Mouse (Mus musculus): ENCODE measurements around the gene Ttc17. TPM values are rescaled to one million over a fixed set of nuclear protein-coding genes. Genes with fewer than 3 reads are reported as not detected.

Ttc17 gene
- 22.0 and 24.0 TPM in 2 replicates for polyA plus RNA-seq (2015; fragmentation: Nextera tagmentation; extraction: Ambion mirVana)

DNA sequence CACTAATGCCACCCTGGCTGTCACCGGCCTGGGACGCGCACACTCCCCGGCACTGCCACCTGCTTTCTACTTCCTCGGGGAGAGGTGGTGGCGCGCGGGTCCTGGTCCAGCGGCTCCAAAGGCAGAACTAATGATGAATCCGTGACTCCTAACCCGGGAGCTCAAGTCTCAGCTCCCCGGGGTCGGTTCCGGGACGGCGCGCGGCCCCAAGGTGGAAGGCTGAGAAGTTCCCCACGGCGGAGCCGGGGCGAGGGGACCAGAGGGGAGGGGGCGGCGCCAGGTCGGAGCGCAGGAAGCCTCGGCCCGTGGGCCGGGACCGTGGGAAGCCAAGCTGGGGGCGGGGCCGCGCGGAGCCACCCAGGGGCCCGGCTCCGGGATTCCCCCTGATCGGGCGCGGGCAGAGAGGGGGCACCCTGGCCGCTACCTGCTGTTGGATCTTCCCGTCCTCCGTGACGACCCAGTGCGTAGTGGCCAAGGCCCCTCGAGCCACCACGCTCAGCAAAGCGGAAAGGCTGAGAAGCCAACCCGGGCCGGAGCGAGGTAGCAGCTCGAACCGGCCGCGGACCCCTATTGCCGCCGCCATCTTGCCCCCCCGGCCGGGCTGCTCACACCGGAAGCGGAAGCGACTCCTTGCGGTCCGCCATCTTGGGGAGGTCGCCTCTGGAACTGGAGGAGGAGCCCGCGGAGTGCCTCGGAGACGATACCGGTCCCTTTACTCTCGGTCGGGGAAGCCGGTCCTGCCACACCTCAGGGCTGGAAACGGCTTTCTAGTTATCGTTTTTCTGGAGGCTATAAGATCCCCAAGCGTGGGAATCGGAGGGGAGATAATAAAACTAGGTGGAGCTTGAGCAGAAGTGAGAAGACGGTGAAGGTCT, at the start of gene Ttc17:
Ttc17 (minus strand) TSS at position 607 of the 875 bp plus-strand sequence.
- Histone ChIP-seq H3K4me1 (ENCODE audit: control insufficient read depth, insufficient read depth, low read depth, low read length) (peaks cover 19% of the 10 kb centered on the region), H3K9me3 (ENCODE audit: control insufficient read depth, low read length) (no peaks in the 10 kb centered on the region), H3K9ac (ENCODE audit: low read depth, low read length) (peak within 1 kb of the TSS; percentile 80), H3K27ac (ENCODE audit: low read depth, low read length) (peak within 1 kb of the TSS; percentile 86), H3K4me2 (ENCODE audit: low read length) (peak within 1 kb of the TSS; percentile 72), H3K36me3 (ENCODE audit: control insufficient read depth, insufficient read depth, low read length) (peaks cover 3% of the 10 kb centered on the region; the same call in 1 of the 2 replicates), H3K27me3 (replicated peaks; ENCODE audit: control insufficient read depth, insufficient read depth, low read length) (no peaks in the 10 kb centered on the region), H3K4me3 (ENCODE audit: low read length) (peak within 1 kb of the TSS; percentile 58)
- ATAC-seq, result peak; percentile 94
- under 1% methylated on average over 72 of the region's 77 CpGs for WGBS

DNA sequence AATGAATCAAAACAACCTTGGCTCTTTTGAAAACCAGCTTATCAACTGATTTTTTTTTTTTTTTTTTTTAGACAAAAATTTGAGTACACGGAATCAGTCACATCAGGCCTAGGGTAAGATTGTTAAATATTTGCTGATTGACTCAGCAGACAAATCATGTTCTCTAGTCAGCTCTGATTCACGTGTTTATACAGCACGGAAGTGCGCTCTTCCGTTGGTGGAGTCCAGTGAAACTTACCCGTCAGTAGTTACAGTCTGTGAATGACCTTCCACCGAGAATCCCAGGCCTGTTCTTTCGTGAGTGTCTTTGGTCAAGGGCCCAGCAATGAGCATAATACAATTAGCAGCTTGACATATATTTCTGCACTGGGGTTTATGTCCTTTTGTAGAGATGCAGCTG, 43.2 kb upstream of the Ttc17 start:
- no peak overlapping the region for H3K27ac ChIP-seq (ENCODE audit: low read depth, low read length)
- no peak overlapping the region for H3K9ac ChIP-seq (ENCODE audit: low read depth, low read length)
- H3K4me2 ChIP-seq (ENCODE audit: low read length), result no peak overlapping the region
- no peak for ATAC-seq
- no peaks in the 10 kb centered on the region for H3K27me3 ChIP-seq (replicated peaks; ENCODE audit: control insufficient read depth, insufficient read depth, low read length)
- H3K9me3 ChIP-seq (ENCODE audit: control insufficient read depth, low read length), result no peaks in the 10 kb centered on the region
- H3K4me3 ChIP-seq (ENCODE audit: low read length), result no peak overlapping the region
- no peaks in the 10 kb centered on the region for H3K4me1 ChIP-seq (ENCODE audit: control insufficient read depth, insufficient read depth, low read depth, low read length)
- H3K36me3 ChIP-seq (ENCODE audit: control insufficient read depth, insufficient read depth, low read length), result no peaks in the 10 kb centered on the region
- WGBS, result 91% methylated on average over 8 of the region's 8 CpGs

DNA sequence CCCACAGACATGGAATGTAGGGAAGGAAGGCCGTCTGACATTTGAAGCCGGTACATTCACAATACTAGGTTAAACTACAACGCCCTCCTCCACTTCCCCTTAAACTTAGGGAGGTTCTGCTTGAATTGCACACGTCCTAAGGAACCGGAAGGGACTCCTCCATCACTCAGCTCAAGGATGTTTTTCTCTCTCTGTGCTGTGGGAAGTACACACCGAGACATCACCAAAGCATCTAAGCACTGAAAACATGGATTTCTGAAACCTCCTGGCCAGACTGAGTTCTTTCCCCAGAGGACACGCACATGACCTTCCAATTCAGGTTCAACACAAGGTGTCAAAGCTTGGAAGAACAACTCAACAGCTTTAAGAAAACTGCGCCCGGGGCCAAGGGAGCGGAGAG, 30.5 kb upstream of the Ttc17 start:
- no peak overlapping the region for H3K27ac ChIP-seq (ENCODE audit: low read depth, low read length)
- 1% methylated on average over 10 of the region's 10 CpGs for WGBS
- no peaks in the 10 kb centered on the region for H3K9me3 ChIP-seq (ENCODE audit: control insufficient read depth, low read length)
- peaks cover 21% of the 10 kb centered on the region for H3K4me1 ChIP-seq (ENCODE audit: control insufficient read depth, insufficient read depth, low read depth, low read length)
- no peak for ATAC-seq
- H3K9ac ChIP-seq (ENCODE audit: low read depth, low read length), result peak overlapping the region; percentile 84
- peak overlapping the region; percentile 72 for H3K4me3 ChIP-seq (ENCODE audit: low read length)
- no peaks in the 10 kb centered on the region for H3K36me3 ChIP-seq (ENCODE audit: control insufficient read depth, insufficient read depth, low read length)
- no peaks in the 10 kb centered on the region for H3K27me3 ChIP-seq (replicated peaks; ENCODE audit: control insufficient read depth, insufficient read depth, low read length)
- peak overlapping the region; percentile 88 for H3K4me2 ChIP-seq (ENCODE audit: low read length)

DNA sequence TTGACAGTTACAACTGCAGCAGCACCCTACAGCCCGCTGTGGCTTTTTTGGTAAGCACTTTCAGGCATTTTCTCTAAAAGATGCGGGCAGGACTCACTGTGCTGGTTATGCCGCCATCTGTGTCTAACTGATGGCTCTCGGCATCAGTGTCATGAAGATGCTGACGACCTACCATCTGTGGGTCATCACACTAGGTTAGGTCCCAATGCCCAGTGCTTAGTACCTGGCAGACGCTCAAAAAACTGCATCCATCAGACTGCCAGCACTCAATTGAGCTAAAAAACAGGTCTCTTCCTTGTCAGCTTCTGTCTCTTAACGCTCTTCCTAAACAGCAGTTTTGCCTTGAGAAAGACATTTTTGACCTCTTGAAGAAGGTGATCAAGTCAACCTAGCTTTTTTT, 29.0 kb upstream of the Ttc17 start:
- no peak overlapping the region for H3K27ac ChIP-seq (ENCODE audit: low read depth, low read length)
- H3K9ac ChIP-seq (ENCODE audit: low read depth, low read length), result no peak overlapping the region
- H3K4me2 ChIP-seq (ENCODE audit: low read length), result no peak overlapping the region
- WGBS, result 76% methylated on average over 7 of the region's 7 CpGs
- no peaks in the 10 kb centered on the region for H3K9me3 ChIP-seq (ENCODE audit: control insufficient read depth, low read length)
- H3K4me3 ChIP-seq (ENCODE audit: low read length), result no peak overlapping the region
- H3K4me1 ChIP-seq (ENCODE audit: control insufficient read depth, insufficient read depth, low read depth, low read length), result peaks cover 21% of the 10 kb centered on the region
- no peak for ATAC-seq
- no peaks in the 10 kb centered on the region for H3K36me3 ChIP-seq (ENCODE audit: control insufficient read depth, insufficient read depth, low read length)
- H3K27me3 ChIP-seq (replicated peaks; ENCODE audit: control insufficient read depth, insufficient read depth, low read length), result no peaks in the 10 kb centered on the region

DNA sequence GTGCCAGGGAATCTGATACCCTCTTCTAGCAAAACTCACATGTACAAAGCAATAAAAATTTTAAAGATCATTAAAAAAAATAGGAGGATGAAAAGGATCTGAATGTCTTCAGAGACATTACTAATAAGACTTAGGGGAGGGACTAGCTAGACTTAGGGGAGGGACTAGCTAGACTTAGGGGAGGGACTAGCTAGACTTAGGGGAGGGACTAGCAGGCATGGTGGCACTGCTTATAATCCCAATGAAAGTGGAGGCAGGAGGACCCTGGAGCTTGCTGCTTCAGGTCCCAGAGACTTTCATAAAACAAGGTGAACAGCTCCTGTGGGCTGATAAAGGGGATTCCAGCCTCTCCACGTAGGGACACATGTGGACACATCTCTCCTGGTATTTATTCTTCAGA, 28.3 kb upstream of the Ttc17 start:
- Histone ChIP-seq H3K4me3 (ENCODE audit: low read length) (no peak overlapping the region), H3K9me3 (ENCODE audit: control insufficient read depth, low read length) (no peaks in the 10 kb centered on the region), H3K27ac (ENCODE audit: low read depth, low read length) (no peak overlapping the region), H3K4me2 (ENCODE audit: low read length) (no peak overlapping the region), H3K36me3 (ENCODE audit: control insufficient read depth, insufficient read depth, low read length) (no peaks in the 10 kb centered on the region), H3K9ac (ENCODE audit: low read depth, low read length) (no peak overlapping the region), H3K4me1 (ENCODE audit: control insufficient read depth, insufficient read depth, low read depth, low read length) (peaks cover 21% of the 10 kb centered on the region), H3K27me3 (replicated peaks; ENCODE audit: control insufficient read depth, insufficient read depth, low read length) (no peaks in the 10 kb centered on the region)
- WGBS, result 68% methylated on average over 1 of the region's 1 CpGs
- ATAC-seq, result no peak

DNA sequence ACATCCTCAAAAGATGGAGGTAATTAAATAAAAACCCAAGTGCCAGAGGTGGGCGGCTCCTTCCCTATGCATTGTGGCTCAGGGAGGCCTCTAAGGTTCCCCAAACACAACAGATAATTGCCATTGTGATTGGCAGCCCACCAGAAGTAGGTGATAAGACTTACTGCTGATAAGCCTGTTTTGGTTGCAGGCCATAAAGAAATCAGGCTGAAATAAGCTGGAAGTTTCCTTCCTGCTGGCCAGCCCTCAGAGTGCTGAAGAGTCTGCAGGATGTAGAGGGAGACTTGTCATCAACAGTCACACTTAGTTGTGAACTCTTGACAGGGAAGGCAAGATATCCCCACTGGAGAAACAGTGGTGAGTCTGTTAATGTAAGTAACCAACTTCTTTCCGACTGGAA, 25.7 kb upstream of the Ttc17 start:
- Histone ChIP-seq H3K9ac (ENCODE audit: low read depth, low read length) (no peak overlapping the region), H3K4me1 (ENCODE audit: control insufficient read depth, insufficient read depth, low read depth, low read length) (peaks cover 17% of the 10 kb centered on the region), H3K27me3 (replicated peaks; ENCODE audit: control insufficient read depth, insufficient read depth, low read length) (no peaks in the 10 kb centered on the region), H3K9me3 (ENCODE audit: control insufficient read depth, low read length) (no peaks in the 10 kb centered on the region), H3K36me3 (ENCODE audit: control insufficient read depth, insufficient read depth, low read length) (no peaks in the 10 kb centered on the region; the same call in 1 of the 2 replicates), H3K27ac (ENCODE audit: low read depth, low read length) (no peak overlapping the region), H3K4me3 (ENCODE audit: low read length) (no peak overlapping the region), H3K4me2 (ENCODE audit: low read length) (no peak overlapping the region)
- ATAC-seq, result no peak
- 80% methylated on average over 2 of the region's 2 CpGs for WGBS

DNA sequence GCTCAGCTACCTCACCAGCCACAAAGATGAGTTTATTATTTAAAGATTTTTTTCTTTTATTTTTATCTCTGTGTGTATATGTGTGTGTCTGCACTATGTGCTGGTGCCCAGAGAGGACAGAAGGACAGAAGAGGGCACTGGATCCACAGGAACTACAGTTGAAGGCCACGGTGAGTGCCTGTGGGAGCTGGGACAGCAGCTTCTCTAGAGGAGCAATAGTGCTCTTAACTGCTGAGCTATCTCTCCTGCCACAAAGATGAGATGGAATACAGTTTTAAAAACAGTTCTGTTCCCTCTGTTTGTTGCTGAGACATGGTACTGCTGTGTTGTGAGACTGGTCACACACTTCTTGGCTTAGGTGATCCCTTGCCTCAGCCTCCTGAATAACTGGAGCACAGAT, 22.0 kb upstream of the Ttc17 start:
- Histone ChIP-seq H3K4me1 (ENCODE audit: control insufficient read depth, insufficient read depth, low read depth, low read length) (no peaks in the 10 kb centered on the region), H3K9me3 (ENCODE audit: control insufficient read depth, low read length) (no peaks in the 10 kb centered on the region), H3K27ac (ENCODE audit: low read depth, low read length) (no peak overlapping the region), H3K27me3 (replicated peaks; ENCODE audit: control insufficient read depth, insufficient read depth, low read length) (no peaks in the 10 kb centered on the region), H3K9ac (ENCODE audit: low read depth, low read length) (no peak overlapping the region), H3K4me2 (ENCODE audit: low read length) (no peak overlapping the region), H3K4me3 (ENCODE audit: low read length) (no peak overlapping the region), H3K36me3 (ENCODE audit: control insufficient read depth, insufficient read depth, low read length) (peaks cover 14% of the 10 kb centered on the region)
- WGBS, result 85% methylated on average over 1 of the region's 1 CpGs
- ATAC-seq, result no peak

DNA sequence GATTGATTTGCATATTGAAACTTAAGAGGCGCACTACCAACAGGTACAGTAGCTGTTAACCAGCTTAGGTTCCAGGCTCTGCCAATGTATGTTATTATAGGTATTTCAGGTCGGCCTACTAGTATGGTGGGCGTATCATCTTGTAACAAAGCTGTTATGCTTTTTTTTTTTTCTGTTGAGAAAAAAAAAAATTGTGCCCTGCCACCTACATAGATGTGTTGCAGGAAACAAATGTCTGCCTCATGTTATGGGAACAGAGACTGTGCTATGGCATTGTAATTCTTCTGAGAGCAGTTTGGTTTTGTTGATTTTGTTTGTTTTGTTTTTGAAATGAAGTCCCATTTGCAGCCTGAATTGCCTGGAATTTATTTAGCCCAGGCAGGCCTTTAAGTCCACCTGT, 952 bp upstream of the Ttc17 start:
- Histone ChIP-seq H3K4me1 (ENCODE audit: control insufficient read depth, insufficient read depth, low read depth, low read length) (peaks cover 19% of the 10 kb centered on the region), H3K9ac (ENCODE audit: low read depth, low read length) (no peak overlapping the region; the same call in 1 of the 2 replicates), H3K27me3 (replicated peaks; ENCODE audit: control insufficient read depth, insufficient read depth, low read length) (no peaks in the 10 kb centered on the region), H3K36me3 (ENCODE audit: control insufficient read depth, insufficient read depth, low read length) (peaks cover 3% of the 10 kb centered on the region; the same call in 1 of the 2 replicates), H3K27ac (ENCODE audit: low read depth, low read length) (no peak overlapping the region), H3K9me3 (ENCODE audit: control insufficient read depth, low read length) (no peaks in the 10 kb centered on the region), H3K4me3 (ENCODE audit: low read length) (peak overlapping the region; percentile 58), H3K4me2 (ENCODE audit: low read length) (peak overlapping the region; percentile 67)
- 40% methylated on average over 3 of the region's 3 CpGs for WGBS
- no peak for ATAC-seq

DNA sequence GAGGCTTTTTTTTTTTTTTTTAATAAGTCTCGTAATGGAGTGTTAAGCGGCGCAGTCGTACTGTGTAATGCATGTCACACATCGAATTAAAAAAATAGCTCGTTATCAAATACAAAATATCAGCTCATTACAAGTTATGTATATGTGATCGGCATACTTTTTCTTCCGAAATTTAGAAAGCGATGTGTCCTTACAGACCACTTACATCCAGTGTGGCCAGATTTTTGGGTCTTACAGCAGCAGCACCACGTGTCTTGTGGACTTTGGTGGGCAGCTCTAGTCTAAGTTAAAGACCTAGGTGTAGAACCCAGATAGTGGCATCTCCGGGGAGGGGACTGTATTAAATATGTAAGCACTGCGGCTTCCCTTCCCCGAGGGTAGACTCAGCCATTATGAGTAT, 532 bp upstream of the Ttc17 start:
- no peaks in the 10 kb centered on the region for H3K27me3 ChIP-seq (replicated peaks; ENCODE audit: control insufficient read depth, insufficient read depth, low read length)
- ATAC-seq, result peak; percentile 13; the same call in 1 of the 2 replicates
- peak overlapping the region; percentile 58 for H3K4me3 ChIP-seq (ENCODE audit: low read length)
- H3K4me2 ChIP-seq (ENCODE audit: low read length), result peak overlapping the region; percentile 67
- H3K27ac ChIP-seq (ENCODE audit: low read depth, low read length), result no peak overlapping the region; the same call in 1 of the 2 replicates
- H3K36me3 ChIP-seq (ENCODE audit: control insufficient read depth, insufficient read depth, low read length), result peaks cover 3% of the 10 kb centered on the region; the same call in 1 of the 2 replicates
- WGBS, result 3% methylated on average over 13 of the region's 13 CpGs
- peak overlapping the region; percentile 80 for H3K9ac ChIP-seq (ENCODE audit: low read depth, low read length)
- H3K4me1 ChIP-seq (ENCODE audit: control insufficient read depth, insufficient read depth, low read depth, low read length), result peaks cover 19% of the 10 kb centered on the region
- no peaks in the 10 kb centered on the region for H3K9me3 ChIP-seq (ENCODE audit: control insufficient read depth, low read length)

All from hindbrain, embryonic 16.5 days (tissue).